Mouse (Mus musculus): ENCODE results near the gene Dzip1. TPM values are rescaled to one million over a fixed set of nuclear protein-coding genes. Genes with fewer than 3 reads are reported as not detected.

Gene Dzip1
- 26.9 and 28.5 TPM in 2 replicates for polyA plus RNA-seq (2014; fragmentation: Nextera tagmentation; extraction: Ambion mirVana)

GRCm38 (mm10) chr14:118924673-118925615 is at the start of gene Dzip1:
Dzip1 (minus strand) TSS chr14:118925460.
- peak within 1 kb of the TSS; percentile 90 for H3K27ac ChIP-seq (ENCODE audit: low read depth)
- H3K4me3 ChIP-seq (ENCODE audit: low read depth, low read length) = peak within 1 kb of the TSS; percentile 62
- under 1% methylated on average over 55 of the region's 55 CpGs for WGBS
- peaks cover 24% of the 10 kb centered on the region for H3K4me1 ChIP-seq (ENCODE audit: insufficient read depth)
- ATAC-seq (ENCODE audit: insufficient read depth) (peak; percentile 92), DNase-seq (peak; percentile 91)
- H3K4me2 ChIP-seq = peak within 1 kb of the TSS; percentile 70
- peak; percentile 34 for TF ChIP-seq CTCF (IDR thresholded peaks at IDR 0.05; ENCODE audit: low read depth)
- peaks cover 15% of the 10 kb centered on the region; the same call in 1 of the 2 replicates for H3K27me3 ChIP-seq (ENCODE audit: insufficient read depth, low read length)
- H3K9me3 ChIP-seq (ENCODE audit: low read depth, low read length) = no peaks in the 10 kb centered on the region
- peak within 1 kb of the TSS; percentile 69 for H3K9ac ChIP-seq
- peaks cover 15% of the 10 kb centered on the region for H3K36me3 ChIP-seq (ENCODE audit: insufficient read depth)

- 90% methylated on average over 6 of the region's 6 CpGs for WGBS
- no peaks in the 10 kb centered on the region for H3K27me3 ChIP-seq (ENCODE audit: insufficient read depth, low read length)
- no peak for TF ChIP-seq CTCF (IDR thresholded peaks at IDR 0.05; ENCODE audit: low read depth)
- no peak for ATAC-seq (ENCODE audit: insufficient read depth)
- H3K9ac ChIP-seq = no peak overlapping the region
- H3K4me2 ChIP-seq = no peak overlapping the region
- no peaks in the 10 kb centered on the region for H3K4me1 ChIP-seq (ENCODE audit: insufficient read depth)
- H3K4me3 ChIP-seq (ENCODE audit: low read depth, low read length) = no peak overlapping the region
- H3K36me3 ChIP-seq (ENCODE audit: insufficient read depth) = peaks cover 87% of the 10 kb centered on the region
- no peaks in the 10 kb centered on the region for H3K9me3 ChIP-seq (ENCODE audit: low read depth, low read length)
- no peak overlapping the region for H3K27ac ChIP-seq (ENCODE audit: low read depth)
- DNase-seq = no peak
Measured at GRCm38 (mm10) chr14:118972268-118972667, 47.0 kb upstream of the Dzip1 start.

- Histone ChIP-seq H3K9ac (no peak overlapping the region), H3K9me3 (ENCODE audit: low read depth, low read length) (no peaks in the 10 kb centered on the region), H3K4me3 (ENCODE audit: low read depth, low read length) (no peak overlapping the region), H3K27me3 (ENCODE audit: insufficient read depth, low read length) (no peaks in the 10 kb centered on the region), H3K27ac (ENCODE audit: low read depth) (no peak overlapping the region), H3K36me3 (ENCODE audit: insufficient read depth) (peaks cover 58% of the 10 kb centered on the region), H3K4me1 (ENCODE audit: insufficient read depth) (no peaks in the 10 kb centered on the region), H3K4me2 (no peak overlapping the region)
- ATAC-seq (ENCODE audit: insufficient read depth) (no peak), DNase-seq (no peak)
- TF ChIP-seq CTCF (IDR thresholded peaks at IDR 0.05; ENCODE audit: low read depth) = no peak
- 86% methylated on average over 7 of the region's 7 CpGs for WGBS
Measured at GRCm38 (mm10) chr14:118967646-118968045, 42.4 kb upstream of the Dzip1 start.

GRCm38 (mm10) chr14:118965356-118966000 is 40.2 kb upstream of the Dzip1 start:
- H3K9me3 ChIP-seq (ENCODE audit: low read depth, low read length) = no peaks in the 10 kb centered on the region

GRCm38 (mm10) chr14:118958010-118958409 is 32.8 kb upstream of the Dzip1 start:
- DNase-seq (no peak), ATAC-seq (ENCODE audit: insufficient read depth) (no peak)
- H3K9ac ChIP-seq = no peak overlapping the region
- H3K9me3 ChIP-seq (ENCODE audit: low read depth, low read length) = no peaks in the 10 kb centered on the region
- WGBS = 96% methylated on average over 3 of the region's 3 CpGs
- H3K4me2 ChIP-seq = no peak overlapping the region
- no peak for TF ChIP-seq CTCF (IDR thresholded peaks at IDR 0.05; ENCODE audit: low read depth)
- no peak overlapping the region for H3K27ac ChIP-seq (ENCODE audit: low read depth)
- no peak overlapping the region for H3K4me3 ChIP-seq (ENCODE audit: low read depth, low read length)
- no peaks in the 10 kb centered on the region for H3K4me1 ChIP-seq (ENCODE audit: insufficient read depth)
- no peaks in the 10 kb centered on the region for H3K27me3 ChIP-seq (ENCODE audit: insufficient read depth, low read length)
- peaks cover 76% of the 10 kb centered on the region for H3K36me3 ChIP-seq (ENCODE audit: insufficient read depth)

More at GRCm38 (mm10) chr14:118965356-118966000, 40.2 kb upstream of the Dzip1 start:
- H3K4me3 ChIP-seq (ENCODE audit: low read depth, low read length) = no peak overlapping the region
- no peak overlapping the region for H3K27ac ChIP-seq (ENCODE audit: low read depth)
- no peak overlapping the region for H3K9ac ChIP-seq
- no peak for TF ChIP-seq CTCF (IDR thresholded peaks at IDR 0.05; ENCODE audit: low read depth)
- H3K36me3 ChIP-seq (ENCODE audit: insufficient read depth) = peaks cover 54% of the 10 kb centered on the region
- no peaks in the 10 kb centered on the region for H3K4me1 ChIP-seq (ENCODE audit: insufficient read depth)
- DNase-seq (no peak), ATAC-seq (ENCODE audit: insufficient read depth) (no peak)
- no peaks in the 10 kb centered on the region for H3K27me3 ChIP-seq (ENCODE audit: insufficient read depth, low read length)
- 90% methylated on average over 4 of the region's 4 CpGs for WGBS
- H3K4me2 ChIP-seq = no peak overlapping the region

GRCm38 (mm10) chr14:118951912-118952583 is 26.8 kb upstream of the Dzip1 start:
- H3K4me2 ChIP-seq = no peak overlapping the region
- H3K36me3 ChIP-seq (ENCODE audit: insufficient read depth) = peaks cover 34% of the 10 kb centered on the region
- no peaks in the 10 kb centered on the region for H3K27me3 ChIP-seq (ENCODE audit: insufficient read depth, low read length)
- H3K9ac ChIP-seq = no peak overlapping the region
- no peak overlapping the region for H3K4me3 ChIP-seq (ENCODE audit: low read depth, low read length)
- H3K27ac ChIP-seq (ENCODE audit: low read depth) = no peak overlapping the region
- ATAC-seq (ENCODE audit: insufficient read depth) = no peak
- DNase-seq = no peak
- WGBS = 90% methylated on average over 9 of the region's 9 CpGs
- H3K4me1 ChIP-seq (ENCODE audit: insufficient read depth) = no peaks in the 10 kb centered on the region
- H3K9me3 ChIP-seq (ENCODE audit: low read depth, low read length) = no peaks in the 10 kb centered on the region
- no peak for TF ChIP-seq CTCF (IDR thresholded peaks at IDR 0.05; ENCODE audit: low read depth)
